Mouse (Mus musculus) layer of hippocampus, postnatal 36 days (tissue): ENCODE measurements around the gene Abraxas1. TPM values are rescaled to one million over a fixed set of nuclear protein-coding genes. Genes with fewer than 3 reads are reported as not detected.
A peak's percentile ranks its signal among the peaks of the same experiment; 100 is the strongest.

Experiments used
- DNase-seq, 2 experiments: peaks; one replicate each; pipeline ENCODE4 v3.0.0; 2022
- total RNA-seq, 2 experiments: library from RNA; stranded (reverse); gene quantifications; 2 replicates each; pipeline ENCODE4 v1.2.3; 2021

Gene Abraxas1
- total RNA-seq, 2 experiments from 2014 or later, result 6.0 to 7.1 TPM

DNA sequence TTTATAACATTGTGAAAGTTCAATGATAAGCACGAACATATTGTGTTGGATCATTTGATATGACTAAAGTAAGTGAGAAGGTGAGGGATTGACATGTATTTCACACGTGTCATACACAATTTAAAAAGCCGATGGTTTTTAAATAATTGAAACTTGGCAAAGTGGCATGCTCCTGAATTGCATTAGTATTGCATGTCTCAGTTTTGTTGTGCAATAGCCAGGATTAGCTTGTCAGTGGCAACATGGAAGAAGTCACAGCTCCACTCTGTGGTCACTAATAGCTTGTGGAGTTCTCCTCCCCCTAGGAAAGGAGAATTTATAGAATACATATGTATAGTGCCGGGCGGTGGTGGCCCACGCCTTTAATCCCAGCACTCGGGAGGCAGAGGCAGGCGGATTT, 610 bp upstream of the Abraxas1 start:
- no peak for DNase-seq

DNA sequence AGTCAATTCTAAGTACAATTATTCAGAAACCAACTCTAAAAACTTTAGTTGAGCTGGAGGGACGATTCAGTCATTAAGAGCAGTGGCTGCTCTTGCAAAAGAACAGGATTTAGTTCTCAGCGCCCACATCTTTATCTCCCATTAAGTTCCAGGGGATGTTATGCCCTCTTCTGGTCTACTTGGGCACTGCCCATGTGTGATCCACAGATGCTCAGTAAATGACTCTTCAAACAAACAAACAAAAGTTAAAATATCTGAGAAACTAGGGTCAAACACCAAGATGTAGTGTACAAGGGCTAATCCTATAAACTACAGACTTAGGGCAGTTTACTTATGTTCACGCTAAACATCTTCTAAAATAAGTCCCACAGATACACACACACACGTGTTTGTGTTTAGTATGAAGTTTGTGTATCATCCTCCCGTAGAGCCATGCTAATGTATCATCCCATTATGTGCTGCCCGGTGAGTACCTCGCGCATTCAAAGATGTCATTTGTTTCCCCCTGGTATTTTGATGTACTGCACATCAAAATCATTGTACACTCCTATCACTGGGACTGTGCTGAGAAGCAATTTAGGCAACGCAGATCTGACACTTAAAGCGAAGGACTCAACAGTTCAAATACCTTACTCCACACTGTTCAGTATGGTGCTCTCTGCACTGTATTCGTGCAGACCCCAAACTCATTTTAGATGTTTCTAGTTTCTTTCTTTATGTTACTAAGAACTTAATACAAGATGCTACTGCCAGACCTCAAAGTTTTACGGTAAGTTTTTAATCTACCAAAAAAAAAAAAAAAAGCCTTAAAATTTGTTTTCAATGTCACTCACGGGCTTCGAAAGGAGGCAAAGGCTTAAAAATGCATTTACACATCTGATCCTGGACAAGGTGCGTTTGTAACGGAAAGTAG, 941 bp downstream of the Abraxas1 start:
- no peak for DNase-seq

DNA sequence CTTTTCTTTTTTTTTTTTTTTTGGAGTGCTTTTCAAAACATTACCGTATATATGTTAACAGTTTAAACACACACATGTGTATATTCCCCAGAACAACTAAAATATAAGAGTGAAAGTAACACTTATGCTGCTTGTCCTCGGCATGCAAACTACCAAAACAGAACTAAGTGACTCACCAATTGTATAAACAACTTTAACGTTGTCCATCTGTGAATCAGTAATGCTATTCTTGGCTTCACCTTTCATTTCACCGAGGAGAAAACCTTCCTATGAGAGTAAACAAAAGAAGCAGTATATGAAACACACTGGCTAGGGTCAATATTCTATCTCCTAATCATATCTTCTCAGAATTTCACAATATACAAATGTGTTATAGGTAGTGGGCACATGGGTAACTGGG, 2.4 kb downstream of the Abraxas1 start:
- no peak for DNase-seq

DNA sequence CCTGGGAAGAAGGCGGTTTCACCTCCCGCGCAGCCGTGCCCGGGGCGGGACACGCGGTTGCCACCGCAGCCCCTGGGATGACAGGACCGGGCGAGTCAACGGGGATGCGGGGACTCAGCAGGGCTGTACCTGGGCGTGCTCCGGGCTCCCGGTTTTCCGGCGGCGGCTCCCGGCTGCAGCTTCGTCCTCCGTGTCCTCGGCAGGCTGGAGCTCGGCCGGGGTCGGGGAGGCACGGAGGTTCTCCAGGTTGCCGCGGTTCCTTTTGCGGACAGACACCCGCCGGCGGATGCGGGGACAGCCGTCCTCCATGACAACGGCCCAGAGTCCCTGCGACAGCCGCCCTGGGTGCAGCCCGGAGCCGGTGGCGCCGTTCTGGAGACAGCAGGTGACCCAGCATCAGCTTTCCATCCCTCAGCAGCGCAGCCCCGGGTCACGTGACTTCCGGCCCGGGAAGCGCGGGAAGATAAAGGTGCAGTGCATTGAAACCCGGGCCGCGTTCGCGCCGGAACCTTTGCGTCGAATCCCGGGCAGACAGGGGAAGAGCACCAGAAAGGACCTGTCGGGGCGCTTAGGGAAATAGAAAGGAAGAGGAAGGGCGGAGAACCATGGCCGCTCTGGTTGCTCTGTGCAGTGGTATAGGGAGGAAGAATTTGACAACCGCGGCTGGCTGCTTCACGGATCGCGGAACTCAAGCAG, 22.5 kb downstream of the Abraxas1 start, which contains the start of the genes Helq and Mrps18c:
Gene Helq, minus strand, starts transcription at position 434 of the 696 bp plus-strand sequence.
Gene Mrps18c, plus strand, starts transcription at position 463 of the 696 bp plus-strand sequence.
- DNase-seq, result peak; percentile 92

DNA sequence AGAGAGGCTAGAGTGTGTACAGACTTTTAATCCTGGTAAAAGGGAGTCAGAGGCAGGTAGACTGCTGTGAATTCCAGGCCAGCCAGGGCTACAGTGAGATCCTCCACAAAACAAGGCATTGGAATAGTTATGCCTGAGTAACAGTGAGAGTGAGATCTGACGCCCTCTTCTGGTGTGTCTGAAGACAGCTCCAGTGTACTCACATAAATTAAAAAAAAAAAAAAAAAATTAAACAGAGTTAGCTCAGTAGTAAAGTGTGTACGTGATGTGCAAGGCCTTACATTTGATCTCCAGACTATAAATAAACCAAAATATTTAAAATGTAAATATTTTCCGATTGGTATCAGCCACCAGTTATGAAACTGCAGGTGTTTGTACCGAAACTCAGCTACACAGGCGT, 26.7 kb downstream of the Abraxas1 start:
- no peak for DNase-seq

DNA sequence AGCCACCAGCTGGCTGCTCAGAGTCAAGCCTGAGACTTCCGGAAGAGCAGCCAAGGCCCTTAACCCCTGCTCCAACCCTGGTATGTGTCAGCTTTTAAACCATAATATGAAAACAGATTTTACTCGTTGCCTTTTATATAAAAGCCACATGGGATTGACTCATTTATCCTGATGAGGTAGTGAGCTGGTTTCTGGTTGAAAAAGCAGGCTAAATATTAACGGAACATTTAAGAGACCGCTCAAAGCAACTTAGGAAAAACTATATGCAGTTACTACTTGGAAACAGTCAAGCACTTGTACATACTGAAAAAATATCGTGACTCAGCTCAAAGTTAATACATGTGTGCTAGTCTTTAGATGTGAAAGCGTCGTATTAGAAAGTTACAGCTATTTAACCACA, 28.5 kb downstream of the Abraxas1 start:
- DNase-seq, result no peak

DNA sequence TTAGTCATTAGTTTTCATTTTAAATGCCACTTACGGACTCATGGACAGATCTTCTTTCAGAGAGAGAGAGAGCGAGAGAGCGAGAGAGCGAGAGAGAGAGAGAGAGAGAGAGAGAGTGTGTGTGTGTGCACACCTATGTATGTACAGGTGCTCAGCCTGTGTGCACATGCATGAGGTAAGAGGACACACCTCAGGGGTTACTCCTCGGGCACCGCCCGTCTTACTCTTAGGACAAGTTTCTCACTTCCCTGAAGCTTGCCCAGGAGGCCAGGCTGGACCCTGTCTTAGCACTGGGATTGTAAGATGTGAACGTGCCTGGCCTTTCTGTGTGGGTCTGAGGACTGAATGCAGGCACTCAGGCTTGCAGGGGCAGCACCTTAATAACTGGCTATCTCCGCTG, 33.2 kb downstream of the Abraxas1 start:
- no peak for DNase-seq

DNA sequence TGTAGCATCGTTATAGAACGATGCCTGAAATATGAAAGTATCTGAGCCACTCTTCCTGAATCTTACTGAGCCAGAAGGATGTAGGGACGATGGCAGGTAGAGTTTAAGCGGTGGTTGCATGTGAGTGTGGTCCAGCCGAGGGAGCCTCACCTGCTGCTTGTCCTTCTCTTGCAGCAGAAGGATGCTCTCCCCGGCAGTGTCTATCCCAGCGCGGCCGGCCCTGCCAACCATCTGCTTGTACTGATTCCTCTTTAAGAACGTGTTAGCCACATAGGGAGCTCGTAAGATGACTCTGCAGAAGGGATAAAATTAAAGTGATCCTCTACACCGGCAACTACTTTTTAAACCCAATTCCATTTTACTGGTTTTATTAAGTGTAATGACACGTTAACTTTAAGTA, 41.8 kb downstream of the Abraxas1 start:
- DNase-seq, result no peak

DNA sequence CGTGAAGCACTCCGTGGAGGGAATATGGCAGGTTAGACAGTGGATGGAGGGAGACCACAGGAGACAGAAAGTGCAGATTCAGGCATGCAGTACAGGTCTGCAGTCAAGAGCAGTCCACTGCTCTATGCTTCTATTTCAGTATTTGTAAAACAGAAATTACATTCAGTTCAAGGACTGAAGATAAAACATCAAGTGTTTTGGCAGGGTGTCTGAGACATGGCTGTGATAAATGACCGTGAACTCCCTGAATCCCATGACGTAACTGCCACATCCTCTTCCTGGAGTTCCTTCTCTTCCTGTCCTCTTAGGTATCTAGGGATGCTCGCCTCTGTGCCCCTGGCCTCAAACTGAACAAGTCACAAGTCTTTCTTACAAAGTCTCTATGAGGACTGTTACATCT, 43.9 kb downstream of the Abraxas1 start:
- no peak for DNase-seq

DNA sequence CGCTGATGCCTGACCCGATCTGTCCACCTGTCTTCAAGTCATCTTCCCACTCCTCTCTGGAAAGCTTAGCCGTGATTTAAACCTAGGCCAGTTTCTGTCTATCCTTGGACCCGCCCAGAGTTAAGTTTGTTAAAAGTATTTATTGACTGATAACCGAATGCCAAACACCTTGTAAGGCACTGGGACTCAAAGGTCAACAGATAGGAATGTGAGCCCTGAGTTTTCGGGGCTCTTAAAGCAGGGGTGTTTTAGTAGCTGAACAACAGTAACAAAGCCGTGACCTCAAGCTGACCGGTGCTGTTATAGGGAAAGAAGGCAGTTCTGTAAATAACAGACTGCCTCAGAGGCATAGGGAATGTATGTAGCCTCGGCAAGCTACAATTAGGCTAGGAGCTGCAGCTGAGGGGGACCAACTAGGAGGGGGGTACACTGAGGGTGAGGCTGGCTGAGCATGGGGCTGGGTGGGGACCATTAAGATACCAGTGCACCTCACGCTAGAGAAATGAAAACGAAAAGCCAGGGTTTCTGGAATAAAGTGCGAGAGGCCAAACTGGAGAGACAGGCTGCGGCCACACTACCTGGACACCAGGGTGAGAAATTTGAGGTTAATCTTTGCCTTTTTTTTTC, 44.9 kb downstream of the Abraxas1 start:
- DNase-seq, result no peak

DNA sequence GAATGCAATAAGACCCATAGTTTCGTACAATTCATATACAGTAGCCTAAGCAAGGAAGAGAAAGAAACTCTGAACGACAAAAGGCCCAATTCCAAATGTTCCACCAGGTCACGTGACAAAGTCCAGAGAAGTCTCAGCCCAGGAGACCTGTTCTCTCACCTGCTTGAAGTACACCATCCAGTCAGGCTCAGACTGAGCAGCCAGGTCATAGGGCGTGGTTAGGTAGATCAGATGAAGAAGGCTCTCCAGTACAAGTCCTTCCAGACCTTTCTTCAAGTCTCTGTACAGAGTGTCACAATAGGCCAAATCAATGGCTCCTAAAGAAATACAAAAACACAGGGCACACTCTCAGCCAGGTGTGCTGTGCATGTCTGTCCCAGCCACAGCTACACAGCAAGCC, 49.2 kb downstream of the Abraxas1 start:
- DNase-seq, result no peak

DNA sequence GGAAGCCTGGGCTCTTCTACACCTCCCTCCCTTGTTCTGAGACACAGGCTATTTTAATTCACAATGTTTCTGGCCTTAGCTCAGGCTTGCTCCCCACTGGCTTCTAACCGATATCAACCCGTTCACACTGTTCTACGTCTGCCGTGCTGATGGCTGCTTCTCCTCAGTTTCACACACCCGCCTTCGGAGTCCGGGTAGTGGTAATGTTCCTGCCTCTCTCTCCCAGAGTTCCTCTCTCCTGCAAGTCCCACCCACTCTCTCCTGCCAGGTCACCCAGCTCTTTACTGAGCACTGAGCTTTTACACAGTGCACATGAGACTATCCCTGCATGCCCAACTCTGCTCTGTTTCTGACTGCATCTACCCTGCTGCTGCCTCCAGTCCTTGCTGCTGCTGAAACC, 54.7 kb downstream of the Abraxas1 start:
- no peak for DNase-seq

DNA sequence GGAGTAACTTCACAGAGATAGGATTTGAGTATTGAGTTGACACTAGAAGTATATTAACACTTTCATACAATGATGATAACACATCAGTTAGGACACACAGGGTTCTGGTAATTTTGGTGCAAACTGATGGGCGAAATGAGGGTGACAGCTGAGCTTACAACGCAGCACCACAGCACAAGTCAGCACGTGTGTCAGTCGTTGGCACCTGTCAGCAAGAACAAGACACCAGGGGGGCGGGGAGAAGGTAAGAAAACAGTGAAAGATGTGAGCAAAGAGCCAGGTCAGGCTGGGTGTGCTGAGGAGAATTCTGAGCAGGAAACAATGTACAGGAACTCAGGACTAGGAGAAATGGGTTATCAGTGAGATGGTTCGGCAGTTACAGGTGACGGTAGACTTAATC, 59.0 kb downstream of the Abraxas1 start:
- DNase-seq, result no peak

DNA sequence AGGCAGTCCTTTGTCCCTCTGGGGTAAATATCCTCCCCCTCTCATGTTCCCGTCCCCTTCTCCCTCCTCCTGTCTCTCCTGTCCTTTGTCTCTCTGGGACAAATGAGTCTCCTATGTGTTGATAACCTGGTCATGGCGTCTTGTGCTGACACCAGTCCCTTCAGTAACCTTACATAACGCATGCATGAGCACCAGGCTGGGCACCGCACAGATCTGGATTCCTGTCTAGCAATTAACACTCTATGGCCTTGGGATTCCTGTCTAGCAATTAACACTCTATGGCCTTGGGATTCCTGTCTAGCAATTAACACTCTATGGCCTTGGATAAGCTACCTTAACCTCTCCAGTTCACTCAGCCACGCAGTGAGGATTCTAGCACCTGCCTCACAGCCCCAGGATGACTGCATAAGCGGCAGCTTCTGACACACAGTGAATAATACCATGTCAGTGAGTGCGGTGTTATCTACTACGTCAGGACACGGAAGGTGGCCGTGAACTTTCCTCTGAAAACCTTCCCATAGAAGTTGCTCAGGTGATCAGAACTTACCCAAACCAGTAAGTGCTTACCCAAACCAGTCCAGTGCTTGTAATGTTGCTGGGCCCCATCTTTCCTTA, 60.6 kb downstream of the Abraxas1 start:
- DNase-seq, result no peak

DNA sequence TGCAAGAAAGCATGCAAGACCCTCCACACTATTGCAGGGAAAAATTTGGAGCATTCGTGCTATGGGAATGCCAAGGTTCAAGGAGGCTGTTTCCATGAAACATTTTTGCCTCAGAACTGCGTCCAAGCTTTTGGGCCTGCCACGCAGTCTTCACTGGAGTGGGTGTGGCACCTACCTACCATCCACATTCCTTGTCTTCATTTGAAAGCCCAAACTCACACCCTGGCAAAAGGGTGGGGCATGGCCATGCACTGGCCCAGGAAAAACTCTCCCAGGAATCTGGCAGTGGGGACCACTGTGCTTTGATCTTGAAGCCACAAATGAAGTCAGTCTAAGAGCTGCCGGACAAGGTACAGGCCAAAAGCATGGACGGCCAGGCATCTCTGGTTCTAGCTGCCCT, 62.6 kb downstream of the Abraxas1 start:
- no peak for DNase-seq

Other genes with a start within 250 kb of the Abraxas1 start
- gene Plac8, start 248.7 kb downstream of the Abraxas1 start, total RNA-seq, result not detected
- 10 to 100 TPM; 76.4 to 83.5 TPM for gene Coq2, start 145.8 kb downstream of the Abraxas1 start, total RNA-seq
- gene Hpse, start 101.2 kb downstream of the Abraxas1 start, total RNA-seq, result under 1 TPM; 0.60 to 0.73 TPM
- gene Helq, start 22.4 kb downstream of the Abraxas1 start, total RNA-seq, result 10 to 100 TPM; 19.7 to 19.9 TPM
- gene Mrps18c, start 22.3 kb downstream of the Abraxas1 start, total RNA-seq, result 10 to 100 TPM; 60.3 to 63.6 TPM
- gene Gpat3, start 24.7 kb upstream of the Abraxas1 start, total RNA-seq, result 1 to 10 TPM; 1.6 to 2.2 TPM